Mouse (Mus musculus) erythroid progenitor cell, adult 5-6 weeks (primary cell): ENCODE results near the gene Tcte1. TPM values are rescaled to one million over a fixed set of nuclear protein-coding genes. Genes with fewer than 3 reads are reported as not detected.

ENCODE experiments used
- ATAC-seq: replicated peaks from 2 replicates; pipeline ENCODE4 v1.8.0; 2016; ENCODE audit warnings: moderate number of reproducible peaks, mild to moderate bottlenecking, moderate TSS enrichment, inconsistent platforms; ENCODE audit not compliant: poor library complexity, low FRiP score, severe bottlenecking
- total RNA-seq, 2 experiments: library from RNA; stranded (forward) in 1 of 2; stranded (reverse) in 1 of 2; fragments of 150-400 nt in 1 of 2; fragments of 186-747, 209-891 nt in 1 of 2; gene quantifications; 2 replicates each; pipeline versions ENCODE4 v1.2.3 to v1.2.4; 2015 to 2017; ENCODE audit warnings: low replicate concordance in 2 of 2

Gene Tcte1
- total RNA-seq, 2 experiments from 2014 or later = not detected

GRCm38 (mm10) chr17:45510871-45511270 lies 12.4 kb upstream of the Tcte1 start:
- ATAC-seq = no peak

DNA sequence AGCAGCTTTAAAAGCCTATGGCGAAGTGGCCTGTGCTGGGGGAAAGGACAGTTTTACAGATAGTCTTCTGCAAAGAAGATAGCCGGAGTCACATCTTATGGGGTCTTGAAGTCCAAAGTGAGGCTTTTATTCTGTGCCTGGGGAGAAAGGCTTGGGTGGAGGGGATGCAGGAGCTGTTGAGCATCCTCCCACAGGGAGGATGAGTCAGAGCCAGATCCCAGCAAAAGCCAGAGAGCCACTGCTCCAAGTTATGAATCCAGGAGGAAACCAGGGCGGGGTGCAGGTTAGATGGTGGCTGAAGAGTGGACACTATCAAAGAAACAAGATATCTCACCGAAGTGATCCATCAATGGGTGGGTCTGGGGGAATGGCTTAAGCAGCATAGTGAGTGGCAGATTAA lies 11.5 kb upstream of the Tcte1 start:
- no peak for ATAC-seq

DNA sequence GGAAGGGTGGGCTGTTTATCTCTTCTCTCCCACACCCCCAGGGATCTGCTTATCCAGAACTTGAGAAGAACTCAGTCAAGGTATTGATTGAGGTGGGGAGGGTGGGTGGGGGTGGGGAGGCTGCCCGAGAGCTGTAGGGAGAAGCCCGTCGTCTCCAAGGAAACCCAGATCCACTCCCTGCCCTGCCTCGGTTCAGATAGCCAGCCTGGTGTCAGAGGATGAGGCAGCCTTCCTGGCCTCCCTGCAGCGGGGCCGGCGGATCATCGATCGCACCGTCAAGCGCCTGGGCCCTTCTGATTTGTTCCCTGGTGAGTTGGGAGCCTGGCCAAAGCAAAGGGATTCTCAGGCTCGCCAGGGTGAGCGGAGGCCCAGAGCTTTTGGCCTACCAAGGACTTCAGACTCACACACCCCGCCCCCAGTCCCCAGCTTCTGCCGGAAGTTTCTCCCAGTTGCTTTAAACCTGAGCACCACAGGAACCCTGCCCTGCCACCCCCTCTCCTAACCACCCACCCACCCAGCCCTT lies 8.0 kb upstream of the Tcte1 start:
- no peak for ATAC-seq

DNA sequence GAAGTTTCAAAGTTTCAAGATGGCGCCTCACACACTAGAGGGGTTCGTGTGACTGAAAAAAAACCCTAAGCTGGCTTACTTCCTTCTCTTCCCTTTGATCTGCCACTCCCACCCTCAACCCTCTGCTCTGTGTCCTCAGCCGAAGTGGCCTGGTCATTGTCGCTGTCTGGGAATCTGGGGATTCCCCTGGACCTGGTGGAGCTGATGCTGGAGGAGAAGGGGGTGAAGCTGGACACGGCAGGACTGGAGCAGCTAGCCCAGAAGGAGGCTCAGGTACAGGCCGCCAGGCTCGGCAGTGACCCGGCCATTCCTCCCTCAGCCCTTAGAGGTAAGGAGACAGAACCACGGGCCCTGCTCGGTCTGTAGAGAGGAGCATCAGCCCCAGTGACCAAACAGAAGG lies 7.4 kb upstream of the Tcte1 start:
- ATAC-seq = no peak

DNA sequence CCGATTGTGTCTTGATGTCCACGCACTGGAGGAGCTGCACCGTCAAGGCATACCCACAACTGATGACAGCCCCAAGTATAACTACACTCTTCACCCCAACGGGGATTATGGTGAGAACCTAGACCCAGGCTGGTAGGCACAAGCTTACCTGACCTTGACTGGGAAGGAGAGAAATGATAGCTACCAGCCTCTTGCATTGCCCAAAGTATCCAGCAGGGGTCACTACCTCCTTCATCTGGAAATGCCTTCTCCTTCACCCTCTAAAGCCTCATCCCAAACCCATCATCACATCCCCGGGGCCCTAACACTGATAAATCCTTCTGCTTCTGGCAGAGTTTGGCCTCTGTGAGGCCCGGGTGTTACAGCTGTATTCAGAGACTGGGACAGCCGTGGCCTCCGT lies 6.7 kb upstream of the Tcte1 start:
- ATAC-seq = peak; percentile 73

DNA sequence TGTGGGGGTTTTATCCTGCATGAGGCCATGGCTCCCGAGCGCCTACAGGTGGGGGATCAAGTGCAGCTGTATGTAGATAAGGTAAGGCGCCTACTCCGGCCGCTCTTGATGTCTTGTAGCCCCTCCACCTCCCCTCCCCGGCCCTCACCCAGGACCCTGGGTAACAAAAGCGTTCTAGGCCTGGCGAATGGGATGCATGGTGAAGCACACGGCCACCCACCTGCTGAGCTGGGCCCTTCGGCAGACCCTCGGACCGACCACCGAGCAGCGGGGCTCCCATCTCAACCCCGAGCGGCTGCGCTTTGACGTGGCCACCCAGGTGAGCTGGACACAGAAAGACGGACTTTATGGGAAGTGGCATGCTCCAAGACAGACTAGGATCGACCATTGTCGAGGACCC lies 6.1 kb upstream of the Tcte1 start:
- ATAC-seq = no peak

GRCm38 (mm10) chr17:45517549-45518215 lies 5.6 kb upstream of the Tcte1 start:
- no peak for ATAC-seq

DNA sequence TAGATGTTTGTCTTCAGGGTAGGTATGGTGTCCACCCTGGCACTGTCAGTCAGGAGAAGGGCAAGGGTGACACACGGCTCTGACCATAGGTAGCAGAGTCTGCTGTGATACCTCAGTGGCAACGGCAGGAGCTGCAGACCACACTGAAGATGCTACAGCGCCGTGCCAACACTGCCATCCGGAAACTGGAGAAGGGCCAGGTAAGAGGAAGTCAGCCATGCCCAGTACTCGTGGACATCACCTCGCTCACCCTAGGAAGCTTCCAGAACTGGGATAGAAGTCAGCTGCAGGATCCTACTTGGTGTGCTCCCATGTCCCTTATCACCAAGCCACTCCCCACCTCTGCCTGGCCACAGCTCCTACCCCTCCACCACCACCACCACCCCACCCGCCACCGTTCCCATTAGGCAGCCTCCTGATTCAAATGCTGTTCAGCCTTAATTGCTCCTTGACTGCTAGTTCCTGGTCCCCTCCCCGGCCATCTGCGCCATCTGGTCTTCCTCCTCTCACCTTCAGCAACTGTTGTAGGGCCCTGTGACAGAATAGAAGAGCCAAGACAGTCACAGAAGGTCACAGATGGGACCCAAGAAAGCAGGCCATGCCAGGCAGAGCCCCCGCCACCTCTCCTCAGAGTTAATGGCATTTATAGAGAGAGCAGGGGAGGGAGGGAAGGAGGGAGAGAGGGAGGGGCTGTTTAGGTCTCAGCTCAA lies 4.3 kb upstream of the Tcte1 start:
- ATAC-seq = no peak

GRCm38 (mm10) chr17:45520136-45520535 lies 3.1 kb upstream of the Tcte1 start:
- no peak for ATAC-seq

GRCm38 (mm10) chr17:45524961-45525360 lies 1.7 kb downstream of the Tcte1 start:
- ATAC-seq = no peak

DNA sequence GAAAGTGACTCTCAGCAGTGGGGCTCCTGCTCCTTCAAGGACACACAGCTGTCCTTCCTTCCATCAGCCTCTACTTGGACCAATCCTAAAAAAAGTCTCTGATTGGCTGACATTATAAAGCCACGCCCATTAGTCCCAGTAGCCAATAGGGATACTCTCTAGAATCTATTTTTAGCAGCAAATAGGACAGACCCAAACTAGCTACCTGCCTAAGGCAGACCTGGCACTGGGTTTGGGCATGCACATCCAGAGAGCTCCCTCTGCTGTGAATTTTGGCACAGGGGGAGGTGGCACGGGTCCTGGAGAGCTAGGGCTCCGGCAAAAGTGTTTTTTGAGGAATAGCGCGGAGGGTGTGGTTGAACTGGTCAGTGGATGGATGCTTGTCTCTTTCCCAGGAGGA lies 3.3 kb downstream of the Tcte1 start:
- no peak for ATAC-seq

- ATAC-seq = no peak
These were observed 7.1 kb downstream of the Tcte1 start for GRCm38 (mm10) chr17:45530346-45530782.

DNA sequence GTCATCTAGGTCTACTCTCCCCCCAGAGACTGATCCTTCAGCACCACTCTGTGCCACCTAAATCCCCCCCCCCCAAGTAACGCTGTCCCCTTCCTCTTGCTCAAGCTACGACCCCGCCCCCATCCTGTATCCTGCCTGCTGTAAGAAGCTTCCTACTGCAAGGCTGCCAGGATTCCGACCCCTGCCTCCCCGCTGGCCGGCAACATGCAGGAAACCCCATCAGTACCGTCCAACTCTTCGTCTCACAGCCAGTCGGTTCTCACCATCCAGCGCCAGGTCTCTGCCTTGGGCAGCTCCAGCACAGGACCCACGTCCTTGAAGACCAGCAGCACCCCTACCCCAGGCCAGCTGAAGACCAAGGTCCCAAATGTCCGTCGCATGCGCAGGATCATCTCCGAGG lies 9.7 kb downstream of the Tcte1 start:
- ATAC-seq = no peak

- ATAC-seq = no peak
These were observed 13.0 kb downstream of the Tcte1 start for GRCm38 (mm10) chr17:45536264-45536663.

DNA sequence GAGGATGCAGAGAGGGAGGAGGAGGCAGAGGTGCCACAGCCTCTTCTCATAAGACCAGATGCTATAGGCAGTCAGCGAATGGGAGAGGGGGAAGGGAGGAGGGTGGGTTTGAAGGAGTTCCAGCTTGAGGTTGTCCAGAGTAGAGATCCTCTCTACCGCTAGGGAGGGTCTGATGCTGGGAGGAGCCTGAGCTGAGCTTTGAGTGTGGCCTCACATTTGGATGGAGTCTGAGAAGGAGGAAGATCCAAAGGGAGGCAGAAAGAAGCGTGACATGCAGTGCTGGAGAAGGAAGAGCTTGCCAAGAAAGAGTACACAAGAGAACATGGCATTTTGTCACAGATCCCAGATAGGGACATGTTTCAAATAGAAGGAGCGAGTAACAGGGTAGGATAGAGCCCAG lies 15.2 kb downstream of the Tcte1 start:
- no peak for ATAC-seq

DNA sequence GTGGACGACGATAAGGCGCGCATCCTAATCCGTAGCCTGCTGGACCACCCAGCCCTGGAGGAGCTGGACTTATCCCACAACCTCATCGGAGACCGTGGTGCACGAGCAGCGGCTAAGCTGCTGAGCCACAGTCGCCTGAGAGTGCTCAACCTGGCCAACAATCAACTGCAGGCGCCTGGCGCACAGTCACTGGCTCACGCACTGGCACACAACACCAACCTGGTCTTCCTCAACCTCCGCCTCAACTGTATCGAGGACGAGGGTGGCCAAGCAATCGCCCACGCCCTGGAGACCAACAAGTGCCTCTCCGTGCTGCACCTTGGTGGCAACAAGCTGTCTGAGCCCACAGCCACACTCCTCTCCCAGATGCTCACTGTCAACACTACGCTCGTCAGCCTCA lies 16.4 kb downstream of the Tcte1 start:
- no peak for ATAC-seq

DNA sequence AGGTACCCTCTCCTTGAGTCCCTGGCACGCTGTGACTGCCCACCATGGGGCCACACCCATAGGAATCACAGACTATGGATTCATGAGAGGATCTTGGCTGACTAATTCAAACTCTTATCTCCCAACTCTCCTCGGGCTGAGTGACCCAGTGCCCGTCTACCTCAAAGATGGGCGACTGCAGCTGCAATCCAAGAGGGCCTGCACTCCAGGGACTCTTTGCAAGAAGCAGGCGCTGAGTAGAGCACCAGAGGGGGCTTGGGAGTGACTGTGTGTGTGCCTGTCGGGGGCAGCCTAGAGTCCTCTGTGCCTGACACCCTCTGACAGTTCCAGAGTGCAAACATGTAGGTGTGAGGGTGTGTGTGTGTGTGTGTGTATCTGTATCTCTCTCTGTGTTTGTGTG lies 18.9 kb downstream of the Tcte1 start:
- no peak for ATAC-seq

DNA sequence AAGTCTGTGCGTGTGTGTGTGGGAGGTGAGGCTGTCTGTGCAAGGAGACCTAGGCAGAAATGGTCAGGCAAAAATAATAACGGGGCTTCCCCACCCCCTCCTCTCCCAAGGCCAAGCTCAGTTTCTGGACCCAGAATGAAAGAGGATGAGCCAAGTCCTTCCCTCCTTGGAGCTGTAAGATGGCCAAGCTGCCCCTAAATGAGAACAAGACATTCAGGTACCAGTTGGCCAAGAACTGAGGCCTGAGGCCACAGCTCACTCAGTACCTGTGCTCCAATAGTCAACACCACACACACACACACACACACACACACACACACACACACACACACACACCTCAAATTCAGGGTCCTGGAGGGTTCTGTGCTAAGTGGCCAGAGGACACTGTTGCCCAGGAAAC lies 19.5 kb downstream of the Tcte1 start:
- no peak for ATAC-seq

GRCm38 (mm10) chr17:45543115-45543514 lies 19.9 kb downstream of the Tcte1 start:
- ATAC-seq = no peak

DNA sequence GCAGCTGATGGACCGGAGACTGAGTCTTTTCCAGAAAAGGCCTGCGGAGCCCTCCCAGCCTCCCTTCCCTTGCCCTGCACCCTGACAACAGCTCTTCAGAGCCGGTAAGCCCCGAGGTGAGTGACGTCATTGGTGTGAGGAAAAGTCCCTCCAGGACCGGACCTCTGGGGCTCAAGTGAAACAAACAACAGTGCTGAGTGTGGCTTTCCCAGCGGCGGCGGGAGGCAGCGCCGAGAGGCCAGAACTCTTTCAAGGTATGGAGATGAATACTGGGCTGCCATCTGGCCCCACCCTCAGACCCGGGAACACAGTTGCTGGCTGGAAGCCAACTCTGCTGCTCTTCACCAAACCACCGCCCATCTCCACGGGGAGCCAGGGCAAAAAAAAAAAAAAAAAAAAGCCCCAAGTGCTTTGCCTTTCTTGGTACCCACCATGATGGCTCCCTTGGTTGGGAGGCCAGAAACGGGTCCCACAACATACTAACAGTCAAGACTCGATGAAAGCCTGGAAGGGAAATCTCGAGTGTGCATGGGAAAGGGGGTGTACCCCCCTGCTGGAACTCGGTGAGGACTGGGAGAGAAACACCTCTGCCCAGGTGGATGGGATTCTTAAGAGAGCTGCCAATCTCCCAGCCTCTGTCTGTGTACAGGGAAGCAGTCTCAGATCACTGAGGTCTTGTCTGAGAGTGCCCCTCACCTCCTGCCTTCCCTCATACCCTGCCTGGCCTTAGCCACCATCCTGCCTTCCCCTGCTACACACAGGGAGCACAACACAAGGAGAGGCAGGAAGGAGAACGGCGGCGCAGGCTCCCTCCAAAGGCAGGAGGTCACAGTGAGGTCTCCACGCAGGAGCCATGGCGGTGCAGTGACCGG lies 21.0 kb downstream of the Tcte1 start:
- 0 out of 2 replicates have a peak, but pooled peaks have one; percentile 13 for ATAC-seq
